Mouse (Mus musculus): ENCODE measurements around the gene Pitpnm2. TPM values are rescaled to one million over a fixed set of nuclear protein-coding genes. Genes with fewer than 3 reads are reported as not detected.

Gene Pitpnm2
- total and polyA plus RNA-seq, 3 experiments, result 7.0 to 22.2 TPM; not detected in 1

GRCm38 (mm10) chr5:124158305-124158704 is 91.3 kb downstream of the Pitpnm2 start:
- H3K9ac ChIP-seq (ENCODE audit: control insufficient read depth, low read depth, low read length, poor library complexity, severe bottlenecking), result no peak overlapping the region
- DNase-seq (ENCODE audit: low read depth, low spot score), result no peak
- no peaks in the 10 kb centered on the region for H3K27me3 ChIP-seq (ENCODE audit: control insufficient read depth in 1 of 2, insufficient read depth in 2 of 2, low read length in 2 of 2)

GRCm38 (mm10) chr5:124155943-124156342 is 93.6 kb downstream of the Pitpnm2 start:
- H3K36me3 ChIP-seq (ENCODE audit: control insufficient read depth in 1 of 2, insufficient read depth in 2 of 2, low read length in 2 of 2), result no peaks in the 10 kb centered on the region
- no peak for DNase-seq (ENCODE audit: low read depth, low spot score)
- TF ChIP-seq POLR2A (IDR thresholded peaks at IDR 0.05; ENCODE audit: control insufficient read depth in 1 of 2, insufficient read depth in 1 of 2, low read depth in 1 of 2, low read length in 2 of 2, poor library complexity in 1 of 2) (no peak), GATA1 (IDR thresholded peaks at IDR 0.05; ENCODE audit: low read depth, low read length) (no peak), GABPA (IDR thresholded peaks at IDR 0.05; ENCODE audit: low read depth, low read length) (no peak), MXI1 (IDR thresholded peaks at IDR 0.05; ENCODE audit: low read depth, low read length) (no peak), USF2 (IDR thresholded peaks at IDR 0.05; ENCODE audit: borderline replicate concordance in 1 of 2, insufficient read depth in 1 of 2, low read depth in 1 of 2, low read length in 2 of 2) (no peak), MAZ (IDR thresholded peaks at IDR 0.05; ENCODE audit: low read depth, low read length) (no peak), CTCF (IDR thresholded peaks at IDR 0.05 in 2 of 3, conservative IDR thresholded peaks at IDR 0.05 in 1 of 3; ENCODE audit: control insufficient read depth in 1 of 3, insufficient read depth in 1 of 3, low read depth in 2 of 3, low read length in 3 of 3, poor library complexity in 1 of 3, severe bottlenecking in 1 of 3) (no peak), MAX (IDR thresholded peaks at IDR 0.05; ENCODE audit: low read length) (no peak), TAL1 (IDR thresholded peaks at IDR 0.05; ENCODE audit: low read length) (no peak), MEF2A (IDR thresholded peaks at IDR 0.05; ENCODE audit: extremely low read depth, insufficient replicate concordance, low read depth, low read length, poor library complexity, severe bottlenecking) (no peak), NELFE (IDR thresholded peaks at IDR 0.05; ENCODE audit: low read depth, low read length) (no peak), MAFK (IDR thresholded peaks at IDR 0.05; ENCODE audit: borderline replicate concordance, low read depth, low read length) (no peak), RCOR1 (IDR thresholded peaks at IDR 0.05; ENCODE audit: low read depth, low read length) (no peak), ZC3H11A (IDR thresholded peaks at IDR 0.05; ENCODE audit: low read depth, low read length) (no peak)
- no peaks in the 10 kb centered on the region for H3K79me2 ChIP-seq (ENCODE audit: control insufficient read depth, insufficient read depth, low read length, poor library complexity)
- H3K4me3 ChIP-seq (ENCODE audit: control insufficient read depth in 1 of 2, insufficient read depth in 1 of 2, low read depth in 2 of 2, low read length in 2 of 2), result no peak overlapping the region
- no peaks in the 10 kb centered on the region for H3K4me1 ChIP-seq (ENCODE audit: control insufficient read depth in 1 of 2, insufficient read depth in 2 of 2, low read length in 2 of 2)
- H3K27ac ChIP-seq (ENCODE audit: control insufficient read depth, low read depth, low read length), result no peak overlapping the region
- no peak overlapping the region for H3K9ac ChIP-seq (ENCODE audit: control insufficient read depth, low read depth, low read length, poor library complexity, severe bottlenecking)
- no peaks in the 10 kb centered on the region for H3K9me3 ChIP-seq (replicated peaks; ENCODE audit: insufficient read depth, low read length)
- H3K27me3 ChIP-seq (ENCODE audit: control insufficient read depth in 1 of 2, insufficient read depth in 2 of 2, low read length in 2 of 2), result no peaks in the 10 kb centered on the region

More at GRCm38 (mm10) chr5:124158305-124158704, 91.3 kb downstream of the Pitpnm2 start:
- no peaks in the 10 kb centered on the region for H3K9me3 ChIP-seq (replicated peaks; ENCODE audit: insufficient read depth, low read length)
- no peaks in the 10 kb centered on the region for H3K79me2 ChIP-seq (ENCODE audit: control insufficient read depth, insufficient read depth, low read length, poor library complexity)
- H3K4me1 ChIP-seq (ENCODE audit: control insufficient read depth in 1 of 2, insufficient read depth in 2 of 2, low read length in 2 of 2), result no peaks in the 10 kb centered on the region
- H3K4me3 ChIP-seq (ENCODE audit: control insufficient read depth in 1 of 2, insufficient read depth in 1 of 2, low read depth in 2 of 2, low read length in 2 of 2), result no peak overlapping the region
- H3K27ac ChIP-seq (ENCODE audit: control insufficient read depth, low read depth, low read length), result no peak overlapping the region
- H3K36me3 ChIP-seq (ENCODE audit: control insufficient read depth in 1 of 2, insufficient read depth in 2 of 2, low read length in 2 of 2), result no peaks in the 10 kb centered on the region
- no peak for TF ChIP-seq MEF2A (IDR thresholded peaks at IDR 0.05; ENCODE audit: extremely low read depth, insufficient replicate concordance, low read depth, low read length, poor library complexity, severe bottlenecking)
- TF ChIP-seq MYC (IDR thresholded peaks at IDR 0.05; ENCODE audit: low read depth, low read length), result no peak
- no peak for TF ChIP-seq KAT2A (conservative IDR thresholded peaks at IDR 0.05; ENCODE audit: low read depth, low read length)
- no peak for TF ChIP-seq EP300 (IDR thresholded peaks at IDR 0.05; ENCODE audit: low read depth in 1 of 2, low read length in 2 of 2)
- no peak for TF ChIP-seq ETS1 (IDR thresholded peaks at IDR 0.05; ENCODE audit: low read depth, low read length)
- no peak for TF ChIP-seq NELFE (IDR thresholded peaks at IDR 0.05; ENCODE audit: low read depth, low read length)
- no peak for TF ChIP-seq CHD1 (IDR thresholded peaks at IDR 0.05; ENCODE audit: low read depth, low read length)
- no peak for TF ChIP-seq ZNF384 (IDR thresholded peaks at IDR 0.05; ENCODE audit: low read depth, low read length)
- no peak for TF ChIP-seq GATA1 (IDR thresholded peaks at IDR 0.05; ENCODE audit: low read depth, low read length)
- no peak for TF ChIP-seq USF1 (IDR thresholded peaks at IDR 0.05; ENCODE audit: low read depth, low read length)
- no peak for TF ChIP-seq CTCF (IDR thresholded peaks at IDR 0.05 in 2 of 3, conservative IDR thresholded peaks at IDR 0.05 in 1 of 3; ENCODE audit: control insufficient read depth in 1 of 3, insufficient read depth in 1 of 3, low read depth in 2 of 3, low read length in 3 of 3, poor library complexity in 1 of 3, severe bottlenecking in 1 of 3)
- TF ChIP-seq MAX (IDR thresholded peaks at IDR 0.05; ENCODE audit: low read length), result no peak
- TF ChIP-seq TCF12 (IDR thresholded peaks at IDR 0.05; ENCODE audit: low read depth, low read length), result no peak
- no peak for TF ChIP-seq ZKSCAN1 (IDR thresholded peaks at IDR 0.05; ENCODE audit: low read depth, low read length)
- no peak for TF ChIP-seq E2F4 (IDR thresholded peaks at IDR 0.05; ENCODE audit: borderline replicate concordance, low read depth, low read length)
- TF ChIP-seq NRF1 (IDR thresholded peaks at IDR 0.05; ENCODE audit: insufficient read depth, low read depth, low read length, poor library complexity, severe bottlenecking), result no peak
- TF ChIP-seq ELF1 (IDR thresholded peaks at IDR 0.05; ENCODE audit: low read depth, low read length), result no peak
- TF ChIP-seq POLR2AphosphoS5 (IDR thresholded peaks at IDR 0.05; ENCODE audit: borderline replicate concordance, low read depth, low read length), result no peak

Measured in MEL (cell line).